Mouse (Mus musculus): Measurements from ENCODE around the gene Mcm3. TPM values are rescaled to one million over a fixed set of nuclear protein-coding genes. Genes with fewer than 3 reads are reported as not detected.
"Not testable (repeated sequence)": the region's sequence is repeated elsewhere in the genome, so short reads cannot be mapped to it uniquely, and the experiment has no call there.

Gene Mcm3
- polyA plus RNA-seq, 1 experiment from 2014 or later, result 90.9 TPM

DNA sequence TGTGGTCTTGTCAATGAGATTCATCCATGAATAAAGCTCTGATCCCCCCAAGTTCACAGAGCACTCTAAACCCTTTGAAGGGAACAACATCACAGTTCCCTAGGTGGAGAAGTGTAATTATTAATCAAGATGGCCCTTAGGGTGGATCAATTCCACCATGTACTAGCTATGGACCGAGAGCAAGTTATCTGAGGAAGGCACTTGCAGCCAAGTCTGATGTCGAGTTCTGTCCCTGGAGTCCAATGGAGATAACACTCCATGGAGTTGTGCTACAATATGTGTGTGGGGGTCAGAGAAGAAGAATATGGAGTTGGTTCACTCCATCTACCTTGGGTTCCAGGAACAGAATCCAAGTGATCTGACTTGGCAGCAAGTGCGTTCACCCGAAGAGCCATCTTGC lies 25.4 kb downstream of the Mcm3 start:
- 94% methylated on average over 4 of the region's 4 CpGs for WGBS
- ATAC-seq (ENCODE audit: low FRiP score, low read depth), result no peak
- Histone ChIP-seq H3K27ac (no peak overlapping the region), H3K9me3 (no peaks in the 10 kb centered on the region), H3K4me1 (no peaks in the 10 kb centered on the region), H3K36me3 (no peaks in the 10 kb centered on the region; the same call in 1 of the 2 replicates), H3K9ac (no peak overlapping the region), H3K4me2 (replicated peaks) (no peak overlapping the region), H3K27me3 (replicated peaks) (no peaks in the 10 kb centered on the region), H3K4me3 (no peak overlapping the region)

DNA sequence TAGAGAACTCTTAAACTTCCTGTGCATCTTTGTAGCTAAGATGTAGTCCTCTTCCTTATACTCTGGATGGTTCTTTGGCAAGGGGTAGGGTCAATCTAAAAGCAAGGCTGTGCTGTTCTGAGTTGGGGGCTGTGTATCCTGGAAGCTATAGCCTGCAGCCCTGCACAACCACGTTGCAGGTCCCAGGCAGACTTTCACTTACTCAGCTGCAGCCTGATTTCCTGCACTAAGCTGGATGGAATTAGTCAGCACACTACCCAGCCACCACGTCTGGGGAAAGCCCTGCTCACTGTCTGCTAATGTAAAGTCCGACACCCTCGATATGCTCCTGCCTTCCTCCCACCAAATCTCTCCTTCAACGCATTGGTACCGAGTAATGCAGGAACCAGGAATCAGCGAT lies 28.7 kb downstream of the Mcm3 start:
- H3K4me3 ChIP-seq, result no peak overlapping the region
- H3K4me1 ChIP-seq, result no peaks in the 10 kb centered on the region
- H3K36me3 ChIP-seq, result no peaks in the 10 kb centered on the region
- 78% methylated on average over 7 of the region's 7 CpGs for WGBS
- no peak for ATAC-seq (ENCODE audit: low FRiP score, low read depth)
- H3K4me2 ChIP-seq (replicated peaks), result no peak overlapping the region
- H3K27me3 ChIP-seq (replicated peaks), result no peaks in the 10 kb centered on the region
- H3K9ac ChIP-seq, result no peak overlapping the region
- H3K27ac ChIP-seq, result no peak overlapping the region
- H3K9me3 ChIP-seq, result no peaks in the 10 kb centered on the region

DNA sequence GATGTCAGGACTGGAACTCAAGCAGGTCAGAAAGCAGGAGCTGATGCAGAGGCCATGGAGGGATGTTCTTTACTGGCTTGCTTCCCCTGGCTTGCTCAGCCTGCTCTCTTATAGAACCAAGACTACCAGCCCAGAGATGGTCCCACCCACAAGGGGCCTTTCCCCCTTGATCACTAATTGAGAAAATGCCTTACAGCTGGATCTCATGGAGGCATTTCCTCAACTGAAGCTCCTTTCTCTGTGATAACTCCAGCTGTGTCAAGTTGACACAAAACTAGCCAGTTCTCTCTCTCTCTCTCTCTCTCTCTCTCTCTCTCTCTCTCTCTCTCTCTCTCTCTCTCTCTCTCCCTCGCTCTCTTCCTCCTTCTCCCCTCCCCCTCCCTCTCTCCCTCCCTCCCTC lies 29.6 kb downstream of the Mcm3 start, which contains the start of gene Il17f:
Gene Il17f, minus strand, starts transcription at position 101 of the 400 bp plus-strand sequence.
- H3K9me3 ChIP-seq; H3K27ac ChIP-seq; H3K36me3 ChIP-seq; H3K4me1 ChIP-seq; H3K4me3 ChIP-seq; ATAC-seq (ENCODE audit: low FRiP score, low read depth); H3K9ac ChIP-seq; H3K4me2 ChIP-seq (replicated peaks); H3K27me3 ChIP-seq (replicated peaks): not testable (repeated sequence)
- 100% methylated on average over 1 of the region's 1 CpGs for WGBS

DNA sequence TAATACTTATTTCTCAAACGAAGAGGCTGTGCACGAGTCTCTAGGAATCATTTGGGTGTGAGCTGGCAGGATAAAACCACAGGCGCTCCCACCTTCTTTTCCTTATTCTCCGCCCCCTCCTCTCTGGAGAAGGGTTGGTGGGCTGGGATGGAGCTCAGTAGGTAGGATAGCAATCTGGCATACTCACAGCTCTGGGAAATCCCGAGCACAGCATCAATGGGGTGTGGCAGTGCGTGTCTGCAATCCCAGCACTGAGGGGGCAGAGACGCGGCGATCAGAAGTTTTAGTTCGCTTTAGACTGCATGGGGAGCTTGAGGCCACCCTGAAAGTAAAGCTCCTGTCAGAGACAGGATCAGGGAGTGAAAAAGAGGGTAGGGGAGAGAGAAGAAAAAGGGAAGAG lies 31.7 kb downstream of the Mcm3 start:
- Histone ChIP-seq H3K4me2 (replicated peaks) (no peak overlapping the region), H3K27ac (no peak overlapping the region), H3K27me3 (replicated peaks) (no peaks in the 10 kb centered on the region), H3K4me3 (no peak overlapping the region), H3K9ac (no peak overlapping the region), H3K9me3 (no peaks in the 10 kb centered on the region), H3K4me1 (no peaks in the 10 kb centered on the region), H3K36me3 (no peaks in the 10 kb centered on the region)
- 44% methylated on average over 10 of the region's 10 CpGs for WGBS
- ATAC-seq (ENCODE audit: low FRiP score, low read depth), result no peak

DNA sequence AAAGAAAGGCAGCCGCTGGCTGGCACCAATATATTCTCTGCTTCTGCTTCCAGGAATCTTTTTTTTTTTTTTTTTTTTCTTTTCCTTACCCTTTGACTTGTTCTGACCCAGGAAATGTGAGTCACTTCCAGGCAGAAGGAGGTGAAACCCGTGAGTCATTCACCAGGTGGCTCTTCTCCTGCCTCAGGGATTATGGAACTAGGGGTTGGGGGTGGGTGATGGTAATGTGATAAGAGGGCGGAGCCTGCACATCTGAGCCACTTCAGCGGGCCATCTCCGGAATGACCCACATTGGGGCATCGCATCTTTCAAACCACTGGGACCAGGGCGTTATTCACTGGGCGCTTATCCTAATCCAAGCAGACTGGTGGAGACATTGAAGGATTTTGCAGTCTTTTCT lies 33.1 kb downstream of the Mcm3 start:
- Histone ChIP-seq H3K4me3 (no peak overlapping the region), H3K9me3 (no peaks in the 10 kb centered on the region), H3K27ac (no peak overlapping the region), H3K36me3 (no peaks in the 10 kb centered on the region), H3K27me3 (replicated peaks) (no peaks in the 10 kb centered on the region), H3K4me1 (no peaks in the 10 kb centered on the region), H3K9ac (no peak overlapping the region), H3K4me2 (replicated peaks) (no peak overlapping the region)
- WGBS, result 54% methylated on average over 8 of the region's 8 CpGs
- no peak for ATAC-seq (ENCODE audit: low FRiP score, low read depth)

DNA sequence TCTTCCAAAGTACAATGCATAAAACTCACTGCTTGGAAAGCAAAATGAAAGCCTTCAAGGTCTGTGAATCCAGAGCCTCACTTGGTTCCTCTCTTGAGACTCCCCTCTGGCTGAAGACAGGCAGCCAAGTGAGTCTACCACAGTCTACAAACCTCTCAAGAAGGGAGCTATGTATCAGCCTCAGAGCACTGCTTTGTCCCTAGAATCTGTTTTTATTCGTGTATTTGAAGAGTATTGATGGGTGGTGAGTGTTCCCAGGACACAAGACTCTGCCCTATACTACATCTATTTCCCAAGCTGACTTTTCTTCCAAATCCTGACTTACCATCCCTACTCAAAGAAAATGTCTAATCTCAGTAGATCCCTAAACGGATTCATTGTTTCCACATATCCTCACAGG lies 41.7 kb downstream of the Mcm3 start:
- Histone ChIP-seq H3K4me3 (no peak overlapping the region), H3K4me1 (no peaks in the 10 kb centered on the region), H3K27ac (no peak overlapping the region), H3K36me3 (no peaks in the 10 kb centered on the region), H3K4me2 (replicated peaks) (no peak overlapping the region), H3K9ac (no peak overlapping the region), H3K9me3 (no peaks in the 10 kb centered on the region), H3K27me3 (replicated peaks) (no peaks in the 10 kb centered on the region)
- WGBS, result 70% methylated on average over 2 of the region's 2 CpGs
- ATAC-seq (ENCODE audit: low FRiP score, low read depth), result no peak

GRCm38 (mm10) chr1:20774026-20774730 lies 45.9 kb downstream of the Mcm3 start:
- not testable (repeated sequence) for H3K9ac ChIP-seq; H3K4me2 ChIP-seq (replicated peaks); H3K27me3 ChIP-seq (replicated peaks); H3K4me3 ChIP-seq; H3K36me3 ChIP-seq; H3K4me1 ChIP-seq; H3K27ac ChIP-seq; ATAC-seq (ENCODE audit: low FRiP score, low read depth); H3K9me3 ChIP-seq
- 83% methylated on average over 4 of the region's 4 CpGs for WGBS

DNA sequence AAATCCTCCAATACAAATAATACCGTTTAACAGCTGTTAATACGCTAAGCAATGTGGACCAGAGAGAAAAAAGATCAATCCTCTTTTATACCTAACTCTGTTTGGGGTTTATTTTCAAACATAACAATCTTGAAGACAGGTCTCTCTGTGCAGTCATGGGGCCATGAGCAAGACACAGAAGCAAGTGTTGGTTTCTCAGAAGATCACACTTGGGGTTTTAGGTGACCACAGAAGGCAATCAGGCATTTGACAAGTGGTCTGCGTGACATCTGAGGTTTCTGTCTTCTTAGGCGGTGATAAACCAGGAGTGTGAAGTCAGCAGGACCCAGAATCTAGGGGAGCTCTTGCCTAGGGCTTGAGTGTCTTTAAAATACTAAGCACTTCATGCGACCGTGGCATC lies 53.6 kb downstream of the Mcm3 start:
- no peak overlapping the region for H3K4me3 ChIP-seq
- H3K27me3 ChIP-seq (replicated peaks), result no peaks in the 10 kb centered on the region
- no peaks in the 10 kb centered on the region for H3K4me1 ChIP-seq
- ATAC-seq (ENCODE audit: low FRiP score, low read depth), result no peak
- no peak overlapping the region for H3K9ac ChIP-seq
- H3K9me3 ChIP-seq, result no peaks in the 10 kb centered on the region
- 80% methylated on average over 6 of the region's 6 CpGs for WGBS
- H3K27ac ChIP-seq, result no peak overlapping the region
- no peaks in the 10 kb centered on the region for H3K36me3 ChIP-seq
- no peak overlapping the region for H3K4me2 ChIP-seq (replicated peaks)

DNA sequence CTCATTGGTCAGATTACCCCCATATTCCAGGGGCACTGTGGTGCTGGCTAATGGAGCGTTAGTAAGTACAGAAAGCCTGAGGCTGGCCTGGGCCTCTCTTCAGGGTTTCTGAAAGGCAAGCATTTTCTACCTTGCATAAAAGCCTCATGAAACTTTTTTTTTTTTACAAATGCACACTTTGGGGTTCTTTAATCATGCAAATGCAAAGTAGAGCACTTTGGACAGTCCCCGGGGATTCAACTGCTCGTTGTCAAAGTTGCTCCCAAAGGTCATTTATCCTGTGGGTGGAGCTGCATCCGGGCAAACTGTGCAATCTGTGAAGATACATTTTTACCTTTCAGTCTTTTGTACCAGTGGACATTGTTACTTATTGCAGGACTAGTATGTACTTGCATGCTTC lies 58.7 kb downstream of the Mcm3 start:
- Histone ChIP-seq H3K4me1 (no peaks in the 10 kb centered on the region), H3K4me2 (replicated peaks) (no peak overlapping the region), H3K9me3 (no peaks in the 10 kb centered on the region), H3K27me3 (replicated peaks) (no peaks in the 10 kb centered on the region), H3K9ac (no peak overlapping the region), H3K27ac (no peak overlapping the region), H3K36me3 (no peaks in the 10 kb centered on the region), H3K4me3 (no peak overlapping the region)
- 44% methylated on average over 4 of the region's 4 CpGs for WGBS
- ATAC-seq (ENCODE audit: low FRiP score, low read depth), result no peak

GRCm38 (mm10) chr1:20760331-20760730 lies 59.8 kb downstream of the Mcm3 start:
- no peak overlapping the region for H3K4me2 ChIP-seq (replicated peaks)
- no peak overlapping the region for H3K27ac ChIP-seq
- H3K4me1 ChIP-seq, result no peaks in the 10 kb centered on the region
- no peak for ATAC-seq (ENCODE audit: low FRiP score, low read depth)
- no peak overlapping the region for H3K9ac ChIP-seq
- H3K9me3 ChIP-seq, result no peaks in the 10 kb centered on the region
- WGBS, result 90% methylated on average over 5 of the region's 5 CpGs
- H3K36me3 ChIP-seq, result no peaks in the 10 kb centered on the region
- no peak overlapping the region for H3K4me3 ChIP-seq
- no peaks in the 10 kb centered on the region for H3K27me3 ChIP-seq (replicated peaks)

DNA sequence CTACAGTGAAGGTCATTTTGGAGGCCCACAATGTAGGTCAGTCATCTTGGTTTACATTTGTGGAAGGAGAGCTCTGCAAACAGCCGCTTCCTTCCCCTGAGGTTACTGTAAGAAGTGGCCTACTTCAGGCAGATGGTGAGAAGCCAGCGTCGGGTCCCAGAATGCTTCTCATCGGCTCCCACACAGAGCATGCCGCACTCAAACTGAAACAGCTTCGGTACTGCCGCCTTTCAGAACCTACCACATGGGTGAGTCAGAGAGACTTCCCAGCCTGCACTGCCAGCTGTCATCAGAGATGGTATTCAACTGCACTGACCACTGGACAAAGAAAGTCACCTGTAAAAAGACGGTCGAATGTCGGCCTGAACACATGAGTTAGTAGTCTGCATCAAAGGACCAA lies 60.3 kb downstream of the Mcm3 start:
- Histone ChIP-seq H3K9me3 (no peaks in the 10 kb centered on the region), H3K9ac (no peak overlapping the region), H3K27ac (no peak overlapping the region), H3K36me3 (no peaks in the 10 kb centered on the region), H3K4me1 (no peaks in the 10 kb centered on the region), H3K27me3 (replicated peaks) (no peaks in the 10 kb centered on the region), H3K4me3 (no peak overlapping the region), H3K4me2 (replicated peaks) (no peak overlapping the region)
- ATAC-seq (ENCODE audit: low FRiP score, low read depth), result no peak
- WGBS, result 86% methylated on average over 10 of the region's 10 CpGs

GRCm38 (mm10) chr1:20757586-20757985 lies 62.5 kb downstream of the Mcm3 start:
- H3K4me1 ChIP-seq, result no peaks in the 10 kb centered on the region
- H3K9ac ChIP-seq, result no peak overlapping the region
- H3K36me3 ChIP-seq, result no peaks in the 10 kb centered on the region
- no peak overlapping the region for H3K27ac ChIP-seq
- no peaks in the 10 kb centered on the region for H3K9me3 ChIP-seq
- H3K4me2 ChIP-seq (replicated peaks), result no peak overlapping the region
- ATAC-seq (ENCODE audit: low FRiP score, low read depth), result no peak
- 89% methylated on average over 3 of the region's 3 CpGs for WGBS
- no peaks in the 10 kb centered on the region for H3K27me3 ChIP-seq (replicated peaks)
- no peak overlapping the region for H3K4me3 ChIP-seq

GRCm38 (mm10) chr1:20754439-20754838 lies 65.7 kb downstream of the Mcm3 start:
- Histone ChIP-seq H3K27ac (no peak overlapping the region), H3K4me1 (no peaks in the 10 kb centered on the region), H3K9me3 (no peaks in the 10 kb centered on the region), H3K4me3 (no peak overlapping the region), H3K4me2 (replicated peaks) (no peak overlapping the region), H3K36me3 (no peaks in the 10 kb centered on the region), H3K27me3 (replicated peaks) (no peaks in the 10 kb centered on the region), H3K9ac (no peak overlapping the region)
- WGBS, result 89% methylated on average over 10 of the region's 10 CpGs
- ATAC-seq (ENCODE audit: low FRiP score, low read depth), result no peak
